Mouse (Mus musculus) right cerebral cortex, adult 18-20 months (tissue): ENCODE results near the gene Selenof.

Source experiments
- DNase-seq: peaks from one replicate; pipeline ENCODE4 v3.0.0; 2022; ENCODE audit warnings: mixed read lengths

Gene Selenof

DNA sequence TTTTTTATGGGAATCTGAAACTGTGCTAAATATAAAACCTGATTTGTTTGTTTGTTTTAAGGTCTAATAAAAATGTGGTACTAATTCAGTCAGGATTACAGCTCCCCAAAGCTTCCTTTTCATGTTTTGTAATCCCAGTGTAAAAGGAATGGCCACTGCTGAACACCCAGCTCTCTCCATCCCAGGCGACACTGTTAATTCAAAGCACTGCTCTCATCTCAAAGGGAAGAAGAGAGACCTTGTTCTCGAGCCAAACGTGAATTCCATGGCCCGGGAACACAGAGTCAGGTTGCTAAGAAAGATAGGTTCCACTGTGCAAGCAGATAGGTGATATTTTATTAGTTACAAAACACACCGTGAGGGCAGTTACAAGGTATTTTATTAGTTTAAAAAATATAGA is 74.1 kb downstream of the Selenof start:
- DNase-seq, result no peak
